Mouse (Mus musculus) liver, embryonic 12.5 days (tissue): Measurements from ENCODE around the gene Xxylt1. TPM values are rescaled to one million over a fixed set of nuclear protein-coding genes. Genes with fewer than 3 reads are reported as not detected.

Experiments
- ATAC-seq: fragments of 200-750 bp; cut with Nextera tagmentation; 2 replicates; pipeline ENCODE4 v1.8.0; 2017; ENCODE audit warnings: moderate number of reproducible peaks, mild to moderate bottlenecking, moderate library complexity
- H3K27ac ChIP-seq: fragments of 300-500 bp; sonication (generic); 2 replicates; pipeline ENCODE4 v1.5.1; 2016; ENCODE audit warnings: mild to moderate bottlenecking
- H3K27me3 ChIP-seq: fragments of 300-500 bp; sonication (generic); replicated peaks from 2 replicates; pipeline ENCODE4 v1.6.1; 2016; ENCODE audit warnings: mild to moderate bottlenecking, moderate library complexity
- H3K36me3 ChIP-seq: fragments of 300-500 bp; sonication (generic); 2 replicates; pipeline ENCODE4 v1.6.1; 2016; ENCODE audit warnings: mild to moderate bottlenecking, moderate library complexity
- H3K4me1 ChIP-seq: fragments of 300-500 bp; sonication (generic); 2 replicates; pipeline ENCODE4 v1.6.1; 2016
- H3K4me2 ChIP-seq: fragments of 300-500 bp; sonication (generic); 2 replicates; pipeline ENCODE4 v1.6.1; 2016; ENCODE audit warnings: mild to moderate bottlenecking, moderate library complexity
- H3K4me3 ChIP-seq: fragments of 300-500 bp; sonication (generic); 2 replicates; pipeline ENCODE4 v1.5.1; 2016; ENCODE audit warnings: mild to moderate bottlenecking, moderate library complexity
- H3K9ac ChIP-seq: fragments of 300-500 bp; sonication (generic); 2 replicates; pipeline ENCODE4 v1.6.1; 2016; ENCODE audit warnings: mild to moderate bottlenecking, moderate library complexity
- H3K9me3 ChIP-seq: fragments of 300-500 bp; sonication (generic); replicated peaks from 2 replicates; pipeline ENCODE4 v1.6.1; 2016; ENCODE audit warnings: mild to moderate bottlenecking, moderate library complexity
- WGBS: fragments of 180-500 bp; shearing (Covaris S2); methylation state at CpG from one replicate; pipeline ENCODE4 v1.1.7; 2016; ENCODE audit not compliant: insufficient replicate concordance; 5-methylcytosine and 5-hydroxymethylcytosine counted together
- polyA plus RNA-seq: library from polyadenylated mRNA; unstranded; fragments of >200 nt; fragmentation: Nextera tagmentation; extraction: Ambion mirVana; gene quantifications from 2 replicates; pipeline ENCODE4 v1.2.1, GENCODE M21; 2016

Xxylt1 gene
- polyA plus RNA-seq, 1 experiment from 2014 or later, result 7.5 TPM

- H3K36me3 ChIP-seq, result no peaks in the 10 kb centered on the region
- H3K4me3 ChIP-seq, result no peak overlapping the region
- H3K27me3 ChIP-seq, result no peaks in the 10 kb centered on the region
- no peaks in the 10 kb centered on the region for H3K9me3 ChIP-seq
- H3K9ac ChIP-seq, result no peak overlapping the region
- H3K4me2 ChIP-seq, result no peak overlapping the region
- 65% methylated on average over 6 of the region's 6 CpGs for WGBS
- no peak overlapping the region for H3K27ac ChIP-seq
- H3K4me1 ChIP-seq, result peaks cover 32% of the 10 kb centered on the region
- ATAC-seq, result no peak
Measured at GRCm38 (mm10) chr16:30964411-30964810, 116.8 kb downstream of the Xxylt1 start.

- Histone ChIP-seq H3K27ac (no peak overlapping the region), H3K9ac (no peak overlapping the region), H3K4me2 (no peak overlapping the region), H3K9me3 (no peaks in the 10 kb centered on the region), H3K27me3 (no peaks in the 10 kb centered on the region), H3K4me1 (peaks cover 15% of the 10 kb centered on the region; the same call in 1 of the 2 replicates), H3K36me3 (no peaks in the 10 kb centered on the region), H3K4me3 (no peak overlapping the region)
- no peak for ATAC-seq
- WGBS, result 66% methylated on average over 8 of the region's 8 CpGs
Measured at GRCm38 (mm10) chr16:30962515-30962914, 118.7 kb downstream of the Xxylt1 start.

GRCm38 (mm10) chr16:30961176-30961575 is 120.1 kb downstream of the Xxylt1 start:
- H3K9me3 ChIP-seq, result no peaks in the 10 kb centered on the region
- no peak overlapping the region for H3K4me3 ChIP-seq
- ATAC-seq, result no peak
- H3K4me2 ChIP-seq, result no peak overlapping the region
- H3K4me1 ChIP-seq, result peaks cover 15% of the 10 kb centered on the region; the same call in 1 of the 2 replicates
- no peak overlapping the region for H3K9ac ChIP-seq
- 89% methylated on average over 8 of the region's 8 CpGs for WGBS
- no peaks in the 10 kb centered on the region for H3K27me3 ChIP-seq
- peaks cover 5% of the 10 kb centered on the region; the same call in 1 of the 2 replicates for H3K36me3 ChIP-seq
- H3K27ac ChIP-seq, result no peak overlapping the region

- Histone ChIP-seq H3K27ac (no peak overlapping the region), H3K9me3 (no peaks in the 10 kb centered on the region), H3K9ac (no peak overlapping the region), H3K27me3 (no peaks in the 10 kb centered on the region), H3K4me1 (peaks cover 13% of the 10 kb centered on the region; the same call in 1 of the 2 replicates), H3K4me3 (no peak overlapping the region), H3K36me3 (peaks cover 5% of the 10 kb centered on the region; the same call in 1 of the 2 replicates), H3K4me2 (no peak overlapping the region)
- no peak for ATAC-seq
- WGBS, result 78% methylated on average over 4 of the region's 4 CpGs
Measured at GRCm38 (mm10) chr16:30960266-30960665, 121.0 kb downstream of the Xxylt1 start.

- ATAC-seq, result peak; percentile 36; the same call in 1 of the 2 replicates
- peaks cover 8% of the 10 kb centered on the region; the same call in 1 of the 2 replicates for H3K4me1 ChIP-seq
- no peak overlapping the region for H3K9ac ChIP-seq
- 75% methylated on average over 12 of the region's 12 CpGs for WGBS
- no peaks in the 10 kb centered on the region for H3K27me3 ChIP-seq
- no peak overlapping the region for H3K4me3 ChIP-seq
- H3K27ac ChIP-seq, result no peak overlapping the region
- H3K4me2 ChIP-seq, result no peak overlapping the region
- no peaks in the 10 kb centered on the region for H3K9me3 ChIP-seq
- H3K36me3 ChIP-seq, result peaks cover 5% of the 10 kb centered on the region; the same call in 1 of the 2 replicates
Measured at GRCm38 (mm10) chr16:30959692-30960091, 121.5 kb downstream of the Xxylt1 start.

GRCm38 (mm10) chr16:30956141-30956540 is 125.1 kb downstream of the Xxylt1 start:
- WGBS, result 78% methylated on average over 8 of the region's 8 CpGs
- H3K9ac ChIP-seq, result no peak overlapping the region
- peaks cover 5% of the 10 kb centered on the region; the same call in 1 of the 2 replicates for H3K36me3 ChIP-seq
- no peaks in the 10 kb centered on the region; the same call in 1 of the 2 replicates for H3K4me1 ChIP-seq
- H3K9me3 ChIP-seq, result no peaks in the 10 kb centered on the region
- no peak overlapping the region for H3K27ac ChIP-seq
- no peak for ATAC-seq
- no peaks in the 10 kb centered on the region for H3K27me3 ChIP-seq
- H3K4me2 ChIP-seq, result no peak overlapping the region
- H3K4me3 ChIP-seq, result no peak overlapping the region

GRCm38 (mm10) chr16:30948636-30949035 is 132.6 kb downstream of the Xxylt1 start:
- 38% methylated on average over 1 of the region's 1 CpGs for WGBS
- H3K36me3 ChIP-seq, result no peaks in the 10 kb centered on the region
- no peak for ATAC-seq
- no peak overlapping the region for H3K4me3 ChIP-seq
- no peaks in the 10 kb centered on the region for H3K27me3 ChIP-seq
- no peak overlapping the region for H3K4me2 ChIP-seq
- H3K4me1 ChIP-seq, result 0 out of 2 replicates have a peak, but pooled peaks cover 6% of the 10 kb centered on the region
- H3K9ac ChIP-seq, result no peak overlapping the region
- no peaks in the 10 kb centered on the region for H3K9me3 ChIP-seq
- H3K27ac ChIP-seq, result no peak overlapping the region

- H3K27me3 ChIP-seq, result no peaks in the 10 kb centered on the region
- H3K27ac ChIP-seq, result no peak overlapping the region
- H3K9me3 ChIP-seq, result no peaks in the 10 kb centered on the region
- H3K4me3 ChIP-seq, result no peak overlapping the region
- 0 out of 2 replicates have a peak, but pooled peaks cover 6% of the 10 kb centered on the region for H3K4me1 ChIP-seq
- H3K36me3 ChIP-seq, result no peaks in the 10 kb centered on the region
- 74% methylated on average over 4 of the region's 4 CpGs for WGBS
- no peak overlapping the region for H3K9ac ChIP-seq
- no peak for ATAC-seq
- H3K4me2 ChIP-seq, result no peak overlapping the region
Measured at GRCm38 (mm10) chr16:30948216-30948615, 133.0 kb downstream of the Xxylt1 start.

GRCm38 (mm10) chr16:30944886-30945285 is 136.3 kb downstream of the Xxylt1 start:
- Histone ChIP-seq H3K4me2 (no peak overlapping the region), H3K27me3 (no peaks in the 10 kb centered on the region), H3K36me3 (no peaks in the 10 kb centered on the region), H3K4me3 (no peak overlapping the region), H3K27ac (no peak overlapping the region), H3K9ac (no peak overlapping the region), H3K9me3 (no peaks in the 10 kb centered on the region), H3K4me1 (peaks cover 7% of the 10 kb centered on the region; the same call in 1 of the 2 replicates)
- ATAC-seq, result no peak
- WGBS, result 27% methylated on average over 8 of the region's 8 CpGs

- Histone ChIP-seq H3K9ac (no peak overlapping the region), H3K27me3 (no peaks in the 10 kb centered on the region), H3K4me3 (no peak overlapping the region), H3K27ac (no peak overlapping the region), H3K9me3 (no peaks in the 10 kb centered on the region), H3K36me3 (no peaks in the 10 kb centered on the region), H3K4me2 (no peak overlapping the region), H3K4me1 (peaks cover 15% of the 10 kb centered on the region)
- 51% methylated on average over 4 of the region's 4 CpGs for WGBS
- ATAC-seq, result no peak
Measured at GRCm38 (mm10) chr16:30943919-30944318, 137.3 kb downstream of the Xxylt1 start.

GRCm38 (mm10) chr16:30940699-30941098 is 140.5 kb downstream of the Xxylt1 start:
- Histone ChIP-seq H3K4me1 (peaks cover 20% of the 10 kb centered on the region), H3K4me3 (no peak overlapping the region), H3K27me3 (no peaks in the 10 kb centered on the region), H3K9me3 (no peaks in the 10 kb centered on the region), H3K4me2 (no peak overlapping the region), H3K36me3 (no peaks in the 10 kb centered on the region), H3K9ac (no peak overlapping the region), H3K27ac (no peak overlapping the region)
- no peak for ATAC-seq
- 62% methylated on average over 2 of the region's 2 CpGs for whole genome bisulfite sequencing

- Histone ChIP-seq H3K4me2 (no peak overlapping the region), H3K27me3 (no peaks in the 10 kb centered on the region), H3K4me1 (peaks cover 14% of the 10 kb centered on the region), H3K36me3 (no peaks in the 10 kb centered on the region), H3K27ac (no peak overlapping the region), H3K9ac (no peak overlapping the region), H3K9me3 (no peaks in the 10 kb centered on the region), H3K4me3 (no peak overlapping the region)
- ATAC-seq, result no peak
- WGBS, result 50% methylated on average over 3 of the region's 3 CpGs
Measured at GRCm38 (mm10) chr16:30939903-30940302, 141.3 kb downstream of the Xxylt1 start.

- H3K27ac ChIP-seq, result no peak overlapping the region
- 69% methylated on average over 8 of the region's 8 CpGs for WGBS
- ATAC-seq, result no peak
- H3K36me3 ChIP-seq, result no peaks in the 10 kb centered on the region
- H3K9ac ChIP-seq, result no peak overlapping the region
- no peaks in the 10 kb centered on the region for H3K9me3 ChIP-seq
- H3K4me3 ChIP-seq, result no peak overlapping the region
- no peak overlapping the region for H3K4me2 ChIP-seq
- H3K27me3 ChIP-seq, result no peaks in the 10 kb centered on the region
- peaks cover 14% of the 10 kb centered on the region for H3K4me1 ChIP-seq
Measured at GRCm38 (mm10) chr16:30939210-30939609, 142.0 kb downstream of the Xxylt1 start.
